Mouse (Mus musculus): ENCODE data around the gene Spry1.

DNA sequence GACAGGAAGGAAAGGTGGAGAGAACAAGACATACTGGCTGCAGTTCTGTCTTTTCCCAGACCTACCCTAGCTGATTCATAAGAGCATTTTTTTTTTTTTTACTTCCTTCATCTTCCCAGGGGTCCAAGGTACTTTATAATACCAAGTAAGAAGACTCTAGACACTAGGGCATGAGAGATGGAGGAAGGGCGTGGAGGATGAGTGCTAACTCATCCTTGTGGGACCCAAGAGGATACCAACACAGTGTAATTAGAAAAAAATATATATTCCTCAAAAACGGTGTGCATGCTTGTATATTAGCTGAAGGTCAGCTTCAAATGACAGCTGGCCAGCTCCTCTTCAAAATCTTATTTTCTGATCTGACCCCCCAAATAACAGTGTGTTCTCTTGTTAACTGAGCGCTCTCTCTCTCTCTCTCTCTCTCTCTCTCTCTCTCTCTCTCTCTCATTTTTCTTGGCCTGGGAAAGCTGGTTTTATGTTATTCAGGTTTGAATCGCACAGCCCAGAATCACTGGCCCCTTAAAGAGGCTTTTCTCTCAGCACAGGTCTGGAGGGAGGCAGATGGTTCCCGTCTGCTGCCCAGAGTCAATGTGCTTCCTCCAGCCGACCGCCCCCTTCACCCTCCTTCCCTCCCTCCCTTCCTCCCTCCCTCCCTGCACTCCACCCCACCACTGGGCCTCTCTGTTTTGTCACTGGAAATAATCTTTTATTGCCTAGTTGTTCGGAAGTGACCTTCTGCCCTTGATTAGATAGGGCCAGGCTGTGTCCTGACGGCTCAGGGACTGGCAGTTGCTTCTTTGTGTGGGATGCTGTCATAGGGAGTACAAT lies 26.8 kb downstream of the Spry1 start:
- TF ChIP-seq POLR2A (IDR thresholded peaks at IDR 0.05; ENCODE audit: low read depth, low read length) (no peak), CTCF (IDR thresholded peaks at IDR 0.05; ENCODE audit: borderline replicate concordance, insufficient read depth, low read length) (no peak)

All from embryonic fibroblast, embryonic 13.5 days (primary cell).